Mouse (Mus musculus) testis, adult 2 months (tissue): ENCODE measurements around the gene Pfkfb3.

Source experiments
- CTCF ChIP-seq: fragments of 200-500 bp; IDR thresholded peaks from 2 replicates; pipeline ENCODE4 v1.5.1; 2012; ENCODE audit warnings: low read depth, mild to moderate bottlenecking, inconsistent platforms, low read length, moderate library complexity; ENCODE audit not compliant: control insufficient read depth, insufficient read depth, insufficient replicate concordance
- POLR2A ChIP-seq: fragments of 200-500 bp; IDR thresholded peaks from 2 replicates; pipeline ENCODE4 v1.6.1; 2012; ENCODE audit warnings: low read depth, mild to moderate bottlenecking, inconsistent platforms, low read length, moderate library complexity; ENCODE audit not compliant: control insufficient read depth

- TF ChIP-seq CTCF (no peak), POLR2A (no peak)
These were observed 115.5 kb downstream of the Pfkfb3 start for GRCm38 (mm10) chr2:11438231-11438954.
